ENCODE assay signal across 10 mouse cellular contexts in the genomic region with DNA sequence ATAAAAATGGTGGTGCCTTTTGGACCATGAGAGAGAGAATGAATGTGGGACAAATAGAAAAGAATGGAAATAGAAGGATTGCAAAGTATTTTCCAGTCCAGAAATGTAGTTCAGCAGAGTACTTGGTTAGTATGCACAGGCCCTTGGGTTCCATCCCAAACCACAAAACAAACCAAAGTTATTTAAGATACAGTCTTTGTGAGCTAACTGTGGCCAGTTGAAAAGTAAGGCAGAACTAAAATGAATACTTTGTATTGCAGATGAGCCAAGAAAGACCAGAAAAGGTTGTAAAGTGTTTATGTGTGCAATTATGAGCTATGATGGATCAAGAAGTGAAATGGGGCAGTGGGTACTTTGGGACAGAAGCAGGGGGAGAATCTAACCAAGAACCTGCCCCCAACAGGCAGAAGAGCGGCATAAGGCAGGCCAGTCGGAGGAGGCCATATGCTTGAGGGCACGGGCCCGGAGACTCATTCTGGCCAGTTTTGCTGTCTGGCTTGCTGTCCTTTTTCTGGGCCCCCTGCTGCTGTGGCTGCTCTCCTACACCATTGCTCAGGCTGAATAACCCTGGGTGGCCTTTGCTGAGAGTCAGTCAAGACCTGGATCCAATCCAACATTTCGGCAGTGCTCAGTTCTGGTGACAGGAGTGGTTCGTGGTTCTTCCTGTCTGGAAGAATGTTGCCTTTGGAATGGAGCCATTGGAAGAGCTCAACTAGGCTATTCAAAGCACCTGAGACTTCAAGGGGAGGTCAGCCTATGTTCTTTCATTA. TPM values are rescaled to one million over a fixed set of nuclear protein-coding genes. Genes with fewer than 3 reads are reported as not detected.
DNase-seq lines count a peak whose midpoint lies in the region; ATAC-seq lines count a peak whose summit lies in the region.
"Had no signal": no experiment of that assay in that cellular context is flagged by ENCODE, and none has a peak within 500 bp of the region (broad histone marks: within the 10 kb centered on the region; RNA-seq: fewer than 3 reads in every experiment).

No protein-coding gene starts in this region.

- DNase-seq in adrenal gland, postnatal 10 days = peak; percentile 58
- no peak for DNase-seq in adrenal gland, adult 18-20 months (ENCODE audit: low spot score in 2 of 2)
- DNase-seq in 3134 (ENCODE audit: extremely low read depth, insufficient read length, low spot score) = peak; percentile 32
- peak; percentile 91 for DNase-seq in cerebellum, adult 8-10 months
- DNase-seq in heart, postnatal 14 days = peak; percentile 26 to 63
- no peak for DNase-seq in left cerebral cortex, adult 18-20 months (ENCODE audit: low spot score in 2 of 2)
- DNase-seq in thymus, postnatal 25 days = no peak
- DNase-seq: spleen, adult 18-20 months had no signal

- no peak for ATAC-seq in activated CD4-positive, CD25-positive, alpha-beta regulatory T cell, adult 4 months

- intact Hi-C loops in heart, postnatal 14 days (cut with DNase I) = no loop called here

RNA-seq across cellular contexts. Expression of gene Tmem265, which starts 3.4 kb away (rescaled TPM):
- not detected for total RNA-seq in adrenal gland, postnatal 10 days (2021)
- total RNA-seq in adrenal gland, adult 18-20 months (2021) = not detected
- not detected for total RNA-seq in heart, postnatal 14 days (2021)
- polyA plus RNA-seq in activated CD4-positive, CD25-positive, alpha-beta regulatory T cell, adult 4 months (2017; shearing (Covaris generic)) = 10 to 100 TPM; 52.4 to 58.5 TPM
- total RNA-seq in left cerebral cortex, adult 18-20 months (2021) = 1 to 10 TPM in 1 of 2 experiments, not detected in 1; 1.0 TPM
- polyA plus RNA-seq: C2C12 had no signal

RNA-seq across cellular contexts. Expression of gene Phkg2, which starts 8.6 kb away (rescaled TPM):
- total RNA-seq in adrenal gland, postnatal 10 days (2021) = 10 to 100 TPM; 33.0 to 37.9 TPM
- total RNA-seq in adrenal gland, adult 18-20 months (2021) = 10 to 100 TPM; 37.1 to 38.0 TPM
- 10 to 100 TPM; 19.2 to 20.2 TPM for total RNA-seq in heart, postnatal 14 days (2021)
- 10 to 100 TPM; 73.7 to 85.5 TPM for polyA plus RNA-seq in activated CD4-positive, CD25-positive, alpha-beta regulatory T cell, adult 4 months (2017; shearing (Covaris generic))
- total RNA-seq in left cerebral cortex, adult 18-20 months (2021) = 10 to 100 TPM; 70.6 to 81.2 TPM

RNA-seq across cellular contexts. Expression of gene Ccdc189, which starts 23.8 kb away (rescaled TPM):
- total RNA-seq in adrenal gland, postnatal 10 days (2021) = 1 to 10 TPM; 8.0 to 9.2 TPM
- total RNA-seq in adrenal gland, adult 18-20 months (2021) = 1 to 10 TPM; 8.4 to 8.5 TPM
- 10 to 100 TPM in 1 of 2 experiments, 1 to 10 TPM in 1; 8.8 to 12.6 TPM for total RNA-seq in heart, postnatal 14 days (2021)
- polyA plus RNA-seq in activated CD4-positive, CD25-positive, alpha-beta regulatory T cell, adult 4 months (2017; shearing (Covaris generic)) = 1 to 10 TPM in 1 of 2 experiments, under 1 TPM in 1; 0.57 to 1.4 TPM
- 1 to 10 TPM; 7.5 to 8.9 TPM for total RNA-seq in left cerebral cortex, adult 18-20 months (2021)

RNA-seq across cellular contexts. Expression of gene Rnf40, which starts 24.0 kb away (rescaled TPM):
- 10 to 100 TPM; 51.5 to 59.7 TPM for total RNA-seq in adrenal gland, postnatal 10 days (2021)
- total RNA-seq in adrenal gland, adult 18-20 months (2021) = 10 to 100 TPM; 54.1 to 64.1 TPM
- 10 to 100 TPM; 46.5 to 53.9 TPM for total RNA-seq in heart, postnatal 14 days (2021)
- polyA plus RNA-seq in activated CD4-positive, CD25-positive, alpha-beta regulatory T cell, adult 4 months (2017; shearing (Covaris generic)) = 10 to 100 TPM; 25.3 to 26.1 TPM
- 10 to 100 TPM; 63.6 to 73.4 TPM for total RNA-seq in left cerebral cortex, adult 18-20 months (2021)

RNA-seq across cellular contexts. Expression of gene Gm42715, which starts 45.2 kb away (rescaled TPM):
- total RNA-seq in adrenal gland, postnatal 10 days (2021) = 10 to 100 TPM; 17.9 to 28.8 TPM
- total RNA-seq in adrenal gland, adult 18-20 months (2021) = 10 to 100 TPM; 18.3 to 21.1 TPM
- 10 to 100 TPM; 13.5 to 13.9 TPM for total RNA-seq in heart, postnatal 14 days (2021)
- polyA plus RNA-seq in activated CD4-positive, CD25-positive, alpha-beta regulatory T cell, adult 4 months (2017; shearing (Covaris generic)) = 10 to 100 TPM; 19.2 to 20.0 TPM
- 10 to 100 TPM in 1 of 2 experiments, 1 to 10 TPM in 1; 8.9 to 10.7 TPM for total RNA-seq in left cerebral cortex, adult 18-20 months (2021)

Comparison
In these comparisons a context has a peak if more than half of its experiments do, and no peak if none do; other contexts are left out.
1. DNase-seq: peak in adrenal gland, postnatal 10 days (single experiment), 3134 (single experiment), cerebellum, adult 8-10 months (single experiment) and heart, postnatal 14 days (2 of 2); none in adrenal gland, adult 18-20 months (0 of 2), left cerebral cortex, adult 18-20 months (0 of 2) and thymus, postnatal 25 days (single experiment).